Mouse (Mus musculus) granulocyte monocyte progenitor cell, adult 5-6 weeks (primary cell): ENCODE measurements at regions not wholly inside any gene's neighbourhood (a gene's known extent, or its start where the extent isn't known, plus 50 kb on each side); places are given as distances from the start of the nearest gene placed in this dataset.

Source experiments
- ATAC-seq: replicated peaks from 2 replicates; pipeline ENCODE4 v1.8.0; 2016; ENCODE audit warnings: mild to moderate bottlenecking, moderate TSS enrichment, inconsistent platforms; ENCODE audit not compliant: poor library complexity, severe bottlenecking

DNA sequence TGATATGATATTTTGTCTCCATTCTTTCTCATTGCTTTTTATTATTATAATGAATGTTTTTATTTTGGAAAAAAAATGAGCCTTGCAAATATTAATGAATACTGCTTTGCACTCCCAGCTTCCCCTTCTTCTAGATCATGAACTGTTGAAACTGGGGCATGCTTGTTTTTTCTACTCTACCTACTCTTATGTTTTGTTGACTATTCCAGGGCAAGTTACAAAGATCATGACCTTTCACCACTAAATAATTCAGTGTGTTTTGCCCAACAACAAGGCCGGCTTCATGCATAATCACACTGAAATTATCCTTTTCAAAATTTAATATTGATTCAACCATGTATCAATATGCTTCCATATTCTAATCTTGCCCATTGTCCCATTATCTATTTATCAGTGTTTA lies 494.3 kb upstream of the Mon1b start:
- ATAC-seq = no peak

DNA sequence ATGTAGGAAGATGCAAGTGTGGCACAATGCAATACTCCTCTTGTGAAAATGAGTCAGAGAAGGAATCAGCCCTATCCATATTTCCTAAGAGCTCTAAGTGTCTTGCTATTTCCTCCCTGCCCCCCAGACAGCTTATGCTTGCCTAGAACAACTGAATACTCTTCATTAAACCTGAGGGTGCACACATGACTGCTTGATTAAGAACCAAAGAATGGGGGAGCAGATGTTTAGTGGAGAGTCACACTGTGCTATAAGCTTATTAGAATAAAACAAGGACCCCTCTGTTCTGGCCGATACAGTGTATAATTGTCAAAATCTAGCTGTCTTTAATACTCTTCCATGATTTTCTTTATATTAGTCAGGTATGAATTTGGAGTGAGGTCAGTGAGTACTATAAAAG lies 458.8 kb upstream of the Mon1b start:
- ATAC-seq = no peak

DNA sequence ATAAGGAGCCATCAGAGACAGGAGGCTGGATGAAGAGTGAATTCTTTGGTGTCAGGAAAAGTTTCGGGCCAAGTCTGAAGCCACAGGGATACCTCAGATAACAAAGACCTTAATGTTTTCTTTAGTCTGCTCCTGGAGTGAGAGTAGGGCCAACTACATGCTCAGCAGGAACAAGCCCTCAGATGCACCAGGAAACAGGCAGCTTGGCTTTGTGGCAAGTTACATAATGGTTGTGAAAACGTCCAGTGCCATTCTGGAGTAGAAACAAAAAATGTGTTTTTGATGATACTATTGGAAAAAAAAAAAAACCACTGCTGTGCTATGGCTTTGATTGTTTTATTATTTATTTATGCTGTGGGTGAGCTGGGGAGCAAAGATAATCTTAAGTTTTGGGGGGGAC lies 452.2 kb upstream of the Mon1b start:
- no peak for ATAC-seq

DNA sequence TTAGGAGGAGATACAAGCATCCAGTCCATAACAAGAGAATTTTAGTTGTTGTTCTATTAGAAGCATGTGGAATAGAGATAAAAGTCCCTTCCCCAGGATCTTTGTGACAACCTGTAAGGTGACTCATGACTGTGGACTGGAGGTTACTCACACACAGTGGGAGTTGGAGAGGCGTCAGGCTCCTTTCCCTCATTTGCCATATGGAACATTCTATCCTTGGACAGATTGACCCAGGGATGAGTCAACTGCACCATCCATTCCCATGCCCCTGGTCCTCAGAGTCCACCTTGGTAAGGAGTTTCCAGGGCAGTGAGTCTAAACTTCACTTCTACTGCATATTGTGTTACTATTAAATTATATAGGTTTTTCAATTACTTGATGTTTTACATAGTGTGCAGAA lies 444.9 kb upstream of the Mon1b start:
- no peak for ATAC-seq

DNA sequence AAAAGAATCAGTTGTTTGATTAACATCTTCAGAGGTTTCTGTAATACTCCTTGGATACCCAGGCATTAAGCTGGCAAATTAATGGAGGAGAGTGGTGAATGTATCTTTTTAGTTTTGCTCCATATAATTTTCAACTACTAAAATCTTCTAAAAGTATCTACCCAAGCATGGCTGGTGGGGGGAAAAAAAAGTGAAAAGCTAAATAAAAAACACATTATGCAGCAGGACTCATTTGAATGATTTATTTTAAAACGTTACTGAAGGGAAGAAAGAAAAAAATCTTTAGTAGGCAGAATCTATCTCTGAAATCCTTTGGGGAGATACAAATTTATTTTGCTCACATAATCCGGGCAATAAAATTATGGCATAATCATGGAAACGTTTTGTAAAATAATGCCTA lies 443.9 kb upstream of the Mon1b start:
- ATAC-seq = no peak
